Mouse (Mus musculus) CH12.LX (cell line): ENCODE measurements at regions not wholly inside any gene's neighbourhood (a gene's known extent, or its start where the extent isn't known, plus 50 kb on each side); places are given as distances from the start of the nearest gene placed in this dataset.

Source experiments
- DNase-seq: peaks from one replicate; pipeline ENCODE4 v3.0.0-alpha.2; 2013; ENCODE audit errors: extremely low read depth
- H3K27ac ChIP-seq: 2 replicates; pipeline ENCODE4 v1.5.1; 2012; ENCODE audit warnings: low read depth, mild to moderate bottlenecking, control low read depth, moderate library complexity; ENCODE audit not compliant: insufficient read depth
- H3K27me3 ChIP-seq: replicated peaks from 2 replicates; pipeline ENCODE3; 2012; ENCODE audit warnings: inconsistent platforms
- H3K36me3 ChIP-seq, 2 experiments: replicated peaks in 1 of 2; 2 replicates each; pipeline versions ENCODE3 to v1.6.1; 2012; ENCODE audit warnings: inconsistent platforms in 1 of 2, low read length in 1 of 2, mild to moderate bottlenecking in 1 of 2, mixed read lengths in 1 of 2, moderate library complexity in 1 of 2; ENCODE audit not compliant: control insufficient read depth in 1 of 2, insufficient read depth in 1 of 2
- H3K4me1 ChIP-seq, 2 experiments: 2 replicates each; pipeline ENCODE4 v1.6.1; 2012; ENCODE audit warnings: inconsistent platforms in 1 of 2, moderate library complexity in 1 of 2; ENCODE audit not compliant: insufficient read depth in 2 of 2, control insufficient read depth in 1 of 2
- H3K4me2 ChIP-seq: 2 replicates; pipeline ENCODE4 v1.6.1; 2012; ENCODE audit warnings: low read depth, mild to moderate bottlenecking, control low read depth; ENCODE audit not compliant: poor library complexity, insufficient read depth, severe bottlenecking
- H3K4me3 ChIP-seq, 3 experiments: fragments of 150-350 bp in 1 of 3; sonication (generic) in 1 of 3; replicated peaks in 1 of 3; 2 replicates each; pipeline versions ENCODE3 to v1.5.1; 2011 to 2012; ENCODE audit warnings: low read depth in 2 of 3, low read length in 2 of 3, mild to moderate bottlenecking in 2 of 3, moderate library complexity in 2 of 3, control low read depth in 1 of 3, improper control_type of control experiment in 1 of 3, inconsistent platforms in 1 of 3, mixed read lengths in 1 of 3; ENCODE audit not compliant: poor library complexity in 1 of 3
- H3K79me2 ChIP-seq: replicated peaks from 2 replicates; pipeline ENCODE4 v1.6.1; 2012; ENCODE audit warnings: mild to moderate bottlenecking, moderate library complexity; ENCODE audit not compliant: control insufficient read depth, poor library complexity, insufficient read depth, severe bottlenecking; ENCODE audit errors: extremely low read depth
- H3K9ac ChIP-seq: 2 replicates; pipeline ENCODE4 v1.6.1; 2012; ENCODE audit warnings: low read depth, mild to moderate bottlenecking, control low read depth, moderate library complexity; ENCODE audit not compliant: insufficient read depth
- H3K9me3 ChIP-seq: replicated peaks from 2 replicates; pipeline ENCODE3; 2012; ENCODE audit warnings: low read length, inconsistent platforms, mixed read lengths
- BHLHE40 ChIP-seq: IDR thresholded peaks from 2 replicates; pipeline ENCODE4 v1.6.1; 2011; ENCODE audit warnings: mild to moderate bottlenecking, low read depth, low read length, improper control_type of control experiment
- CHD1 ChIP-seq: IDR thresholded peaks from 2 replicates; pipeline ENCODE4 v1.6.1; 2012; ENCODE audit warnings: low read depth, low read length, improper control_type of control experiment, inconsistent platforms
- CHD2 ChIP-seq: IDR thresholded peaks from 2 replicates; pipeline ENCODE4 v1.6.1; 2011; ENCODE audit warnings: low read length, improper control_type of control experiment
- ELF1 ChIP-seq: IDR thresholded peaks from 2 replicates; pipeline ENCODE4 v1.6.1; 2014; ENCODE audit warnings: low read depth, mild to moderate bottlenecking, inconsistent platforms, low read length, improper control_type of control experiment
- EP300 ChIP-seq: IDR thresholded peaks from 2 replicates; pipeline ENCODE4 v1.6.1; 2011; ENCODE audit warnings: low read length, improper control_type of control experiment
- HCFC1 ChIP-seq: IDR thresholded peaks from 2 replicates; pipeline ENCODE4 v1.6.1; 2012; ENCODE audit warnings: low read depth, mild to moderate bottlenecking, inconsistent platforms, low read length, improper control_type of control experiment
- IRF4 ChIP-seq: IDR thresholded peaks from 2 replicates; pipeline ENCODE4 v1.6.1; 2014; ENCODE audit warnings: low read depth, mild to moderate bottlenecking, inconsistent platforms, low read length, improper control_type of control experiment
- JUND ChIP-seq: conservative IDR thresholded peaks from 2 replicates; pipeline ENCODE4 v1.6.1; 2011; ENCODE audit warnings: low read depth, low read length, improper control_type of control experiment
- MAFK ChIP-seq: IDR thresholded peaks from 2 replicates; pipeline ENCODE4 v1.6.1; 2011; ENCODE audit warnings: low read length, improper control_type of control experiment; ENCODE audit not compliant: insufficient replicate concordance
- MAX ChIP-seq: IDR thresholded peaks from 2 replicates; pipeline ENCODE4 v1.6.1; 2011; ENCODE audit warnings: low read length, improper control_type of control experiment
- MEF2A ChIP-seq: IDR thresholded peaks from 2 replicates; pipeline ENCODE4 v1.6.1; 2014; ENCODE audit warnings: low read depth, mild to moderate bottlenecking, inconsistent platforms, low read length, improper control_type of control experiment, borderline replicate concordance
- MXI1 ChIP-seq: IDR thresholded peaks from 2 replicates; pipeline ENCODE4 v1.6.1; 2011; ENCODE audit warnings: mild to moderate bottlenecking, low read depth, low read length, improper control_type of control experiment
- PAX5 ChIP-seq: IDR thresholded peaks from 2 replicates; pipeline ENCODE4 v1.6.1; 2012; ENCODE audit warnings: low read length, inconsistent platforms, mixed read lengths
- POLR2A ChIP-seq: IDR thresholded peaks from 2 replicates; pipeline ENCODE4 v1.6.1; 2011; ENCODE audit warnings: low read depth, mild to moderate bottlenecking, improper control_type of control experiment, low read length
- POLR2AphosphoS2 ChIP-seq: IDR thresholded peaks from 2 replicates; pipeline ENCODE4 v1.6.1; 2011; ENCODE audit warnings: low read depth, low read length, improper control_type of control experiment
- RAD21 ChIP-seq: IDR thresholded peaks from 2 replicates; pipeline ENCODE4 v1.6.1; 2011; ENCODE audit warnings: low read depth, mild to moderate bottlenecking, low read length, improper control_type of control experiment, moderate library complexity
- RCOR1 ChIP-seq: conservative IDR thresholded peaks from 2 replicates; pipeline ENCODE4 v1.6.1; 2012; ENCODE audit warnings: low read depth, mild to moderate bottlenecking, inconsistent platforms, low read length, improper control_type of control experiment
- SIN3A ChIP-seq: IDR thresholded peaks from 2 replicates; pipeline ENCODE4 v1.6.1; 2012; ENCODE audit warnings: low read length, improper control_type of control experiment, inconsistent platforms
- SMC3 ChIP-seq: IDR thresholded peaks from 2 replicates; pipeline ENCODE4 v1.6.1; 2011; ENCODE audit warnings: low read depth, low read length, improper control_type of control experiment
- TBP ChIP-seq: conservative IDR thresholded peaks from 2 replicates; pipeline ENCODE4 v1.6.1; 2011; ENCODE audit warnings: low read depth, low read length, improper control_type of control experiment
- UBTF ChIP-seq: IDR thresholded peaks from 2 replicates; pipeline ENCODE4 v1.6.1; 2012; ENCODE audit warnings: low read depth, mild to moderate bottlenecking, inconsistent platforms, low read length, improper control_type of control experiment, moderate library complexity
- USF1 ChIP-seq: IDR thresholded peaks from 2 replicates; pipeline ENCODE4 v1.6.1; 2014; ENCODE audit warnings: low read depth, mild to moderate bottlenecking, inconsistent platforms, low read length, improper control_type of control experiment
- ZMIZ1 ChIP-seq: IDR thresholded peaks from 2 replicates; pipeline ENCODE4 v1.6.1; 2012; ENCODE audit warnings: low read depth, mild to moderate bottlenecking, inconsistent platforms, low read length, improper control_type of control experiment
- ZNF384 ChIP-seq: IDR thresholded peaks from 2 replicates; pipeline ENCODE4 v1.6.1; 2012; ENCODE audit warnings: low read depth, low read length, improper control_type of control experiment, inconsistent platforms
- dilution Hi-C: fragments of 300-500 bp; cut with MboI; formaldehyde crosslinking; loops from 2 replicates; pipeline ENCODE4 v1.14.3; 2020; ENCODE audit warnings: low sequenced_read_pairs; ENCODE audit not compliant: extremely low pct_unique_long_range_greater_than_20kb, extremely low pct_ligation_motif_present
- in situ Hi-C: fragments of 300-500 bp; cut with MboI; formaldehyde crosslinking; loops from 3 replicates; pipeline ENCODE4 v1.14.3; 2019; ENCODE audit warnings: low sequenced_read_pairs, low pct_ligation_motif_present, low pct_unique_long_range_greater_than_20kb, mixed read lengths

GRCm38 (mm10) chr8:36018993-36019753, 253.6 kb downstream of the Gm19410 start:
- no peak for DNase-seq

GRCm38 (mm10) chr8:36019895-36020294, 254.3 kb downstream of the Gm19410 start:
- Histone ChIP-seq H3K9ac (no peak overlapping the region), H3K27me3 (no peaks in the 10 kb centered on the region), H3K9me3 (no peaks in the 10 kb centered on the region), H3K4me1 (peaks cover 0 to 2% of the 10 kb centered on the region in 2 experiments; a peak in 1 of 4 replicates), H3K79me2 (no peaks in the 10 kb centered on the region), H3K36me3 (no peaks in the 10 kb centered on the region), H3K4me3 (no peak overlapping the region), H3K4me2 (no peak overlapping the region), H3K27ac (no peak overlapping the region)
- dilution Hi-C loops: no loop called here
- DNase-seq: no peak
- in situ Hi-C loops: no loop called here
- no peak for TF ChIP-seq CHD2
- TF ChIP-seq RCOR1: no peak
- TF ChIP-seq JUND: no peak
- no peak for TF ChIP-seq SMC3
- no peak for TF ChIP-seq POLR2A
- TF ChIP-seq ZNF384: no peak
- TF ChIP-seq PAX5: no peak
- TF ChIP-seq SIN3A: no peak
- no peak for TF ChIP-seq BHLHE40
- TF ChIP-seq POLR2AphosphoS2: no peak
- TF ChIP-seq MXI1: no peak
- TF ChIP-seq IRF4: no peak
- no peak for TF ChIP-seq ZMIZ1
- no peak for TF ChIP-seq UBTF
- no peak for TF ChIP-seq EP300
- no peak for TF ChIP-seq HCFC1
- TF ChIP-seq MAX: no peak
- no peak for TF ChIP-seq MEF2A
- no peak for TF ChIP-seq ELF1
- no peak for TF ChIP-seq CHD1

More at GRCm38 (mm10) chr8:36018993-36019753, 253.6 kb downstream of the Gm19410 start:
- Histone ChIP-seq H3K27ac (no peak overlapping the region), H3K4me2 (no peak overlapping the region), H3K4me1 (peaks cover 0 to 2% of the 10 kb centered on the region in 2 experiments; a peak in 1 of 4 replicates), H3K79me2 (no peaks in the 10 kb centered on the region), H3K4me3 (no peak overlapping the region), H3K9ac (no peak overlapping the region), H3K27me3 (no peaks in the 10 kb centered on the region), H3K9me3 (no peaks in the 10 kb centered on the region), H3K36me3 (no peaks in the 10 kb centered on the region)
- dilution Hi-C loops (no loop called here), in situ Hi-C loops (no loop called here)
- TF ChIP-seq EP300 (no peak), POLR2AphosphoS2 (no peak), RAD21 (no peak), TBP (no peak), MAX (no peak), MEF2A (no peak), USF1 (no peak), MAFK (no peak)
